Mouse (Mus musculus) stomach, embryonic 15.5 days (tissue): Measurements from ENCODE around the gene Letmd1. TPM values are rescaled to one million over a fixed set of nuclear protein-coding genes. Genes with fewer than 3 reads are reported as not detected.

Experiments
- ATAC-seq: fragments of 200-750 bp; cut with Nextera tagmentation; 2 replicates; pipeline ENCODE4 v1.8.0; 2017; ENCODE audit warnings: low read depth, moderate number of reproducible peaks, moderate TSS enrichment; ENCODE audit not compliant: insufficient read depth, low FRiP score
- H3K27ac ChIP-seq: fragments of 300-500 bp; sonication (generic); 2 replicates; pipeline ENCODE4 v1.5.1; 2015; ENCODE audit warnings: mild to moderate bottlenecking, inconsistent platforms
- H3K27me3 ChIP-seq: fragments of 300-500 bp; sonication (generic); replicated peaks from 2 replicates; pipeline ENCODE4 v1.6.1; 2015; ENCODE audit warnings: inconsistent platforms
- H3K36me3 ChIP-seq: fragments of 300-500 bp; sonication (generic); 2 replicates; pipeline ENCODE4 v1.6.1; 2015; ENCODE audit warnings: inconsistent platforms
- H3K4me1 ChIP-seq: fragments of 300-500 bp; sonication (generic); 2 replicates; pipeline ENCODE4 v1.6.1; 2015; ENCODE audit warnings: inconsistent platforms
- H3K4me2 ChIP-seq: fragments of 300-500 bp; sonication (generic); 2 replicates; pipeline ENCODE4 v1.6.1; 2015; ENCODE audit warnings: mild to moderate bottlenecking, inconsistent platforms
- H3K4me3 ChIP-seq: fragments of 300-500 bp; sonication (generic); replicated peaks from 2 replicates; pipeline ENCODE4 v1.5.1; 2015; ENCODE audit warnings: inconsistent platforms
- H3K9ac ChIP-seq: fragments of 300-500 bp; sonication (generic); 2 replicates; pipeline ENCODE4 v1.6.1; 2015; ENCODE audit warnings: inconsistent platforms
- H3K9me3 ChIP-seq: fragments of 300-500 bp; sonication (generic); 2 replicates; pipeline ENCODE4 v1.6.1; 2016; ENCODE audit warnings: inconsistent platforms
- WGBS: fragments of 180-500 bp; shearing (Covaris S2); methylation state at CpG from one replicate; pipeline ENCODE4 v1.1.7; 2015; 5-methylcytosine and 5-hydroxymethylcytosine counted together
- polyA plus RNA-seq: library from polyadenylated mRNA; unstranded; fragments of >200 nt; fragmentation: Nextera tagmentation; extraction: Ambion mirVana; gene quantifications from 2 replicates; pipeline ENCODE4 v1.2.1, GENCODE M21; 2015

Letmd1 gene
- polyA plus RNA-seq, 1 experiment from 2014 or later: 25.5 TPM

GRCm38 (mm10) chr15:100428296-100428905 lies 40.4 kb upstream of the Letmd1 start:
- WGBS: 68% methylated on average over 13 of the region's 13 CpGs
- no peaks in the 10 kb centered on the region for H3K36me3 ChIP-seq
- no peak for ATAC-seq
- H3K4me3 ChIP-seq: no peak overlapping the region
- H3K4me1 ChIP-seq: peaks cover 10% of the 10 kb centered on the region
- no peak overlapping the region for H3K27ac ChIP-seq
- no peaks in the 10 kb centered on the region for H3K9me3 ChIP-seq
- 0 out of 2 replicates have a peak, but pooled peaks cover 4% of the 10 kb centered on the region for H3K27me3 ChIP-seq
- H3K9ac ChIP-seq: no peak overlapping the region
- no peak overlapping the region for H3K4me2 ChIP-seq

DNA sequence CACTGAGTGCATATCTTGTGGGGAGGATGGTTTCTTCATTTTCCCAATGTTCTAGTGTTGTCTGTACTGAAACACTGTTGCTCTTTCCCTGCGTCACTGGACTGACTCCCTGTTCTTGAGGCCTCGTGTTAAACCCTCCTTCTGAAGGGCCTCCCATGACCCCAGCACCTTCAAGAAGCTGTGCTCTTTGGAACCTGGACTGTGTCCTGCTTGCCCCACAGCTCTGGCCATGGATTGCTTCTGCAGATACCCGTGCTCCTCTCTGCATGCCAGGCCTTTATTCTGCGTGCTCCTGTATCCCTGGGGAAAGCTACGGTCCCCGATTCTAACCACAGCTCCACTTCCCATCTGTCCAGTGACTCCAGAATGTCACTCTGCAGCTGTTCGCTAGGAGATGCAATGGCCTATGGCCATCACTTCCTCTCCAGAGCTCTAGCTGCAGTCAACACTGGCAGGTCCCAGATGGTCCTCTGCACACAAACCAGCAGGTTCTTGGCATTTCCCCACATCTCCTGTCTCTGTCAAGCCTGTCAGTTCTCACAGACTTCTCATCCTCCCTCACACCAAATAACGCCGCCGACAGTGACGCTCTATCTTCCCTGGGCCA lies 38.8 kb upstream of the Letmd1 start:
- no peak for ATAC-seq
- Histone ChIP-seq H3K27me3 (no peaks in the 10 kb centered on the region), H3K9ac (no peak overlapping the region), H3K4me1 (no peaks in the 10 kb centered on the region), H3K4me2 (no peak overlapping the region), H3K9me3 (no peaks in the 10 kb centered on the region), H3K36me3 (no peaks in the 10 kb centered on the region), H3K4me3 (no peak overlapping the region), H3K27ac (no peak overlapping the region)
- 69% methylated on average over 11 of the region's 11 CpGs for WGBS

DNA sequence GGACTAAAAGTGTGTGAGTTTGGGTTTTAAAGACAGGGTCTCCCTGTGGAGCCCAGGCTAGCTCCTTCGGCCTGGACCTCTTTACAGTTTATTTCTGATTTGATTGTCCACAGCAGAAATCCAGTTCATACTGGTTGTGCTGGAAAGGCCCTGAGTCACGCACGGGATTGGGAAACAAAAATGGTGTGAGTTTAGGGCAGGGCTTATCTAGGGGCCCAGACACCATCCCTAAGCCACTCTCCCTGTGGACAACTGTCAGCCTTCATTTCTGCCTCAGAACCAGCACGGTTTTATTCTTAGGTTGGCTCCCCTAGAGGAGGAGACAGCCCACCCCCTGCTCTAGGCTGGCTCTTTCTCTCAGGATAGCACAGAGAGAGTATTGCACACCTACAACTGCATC lies 35.6 kb upstream of the Letmd1 start:
- Histone ChIP-seq H3K36me3 (no peaks in the 10 kb centered on the region), H3K4me1 (no peaks in the 10 kb centered on the region), H3K27ac (no peak overlapping the region), H3K27me3 (no peaks in the 10 kb centered on the region), H3K4me3 (no peak overlapping the region), H3K9me3 (no peaks in the 10 kb centered on the region), H3K9ac (no peak overlapping the region), H3K4me2 (no peak overlapping the region)
- ATAC-seq: no peak
- 65% methylated on average over 4 of the region's 4 CpGs for WGBS

DNA sequence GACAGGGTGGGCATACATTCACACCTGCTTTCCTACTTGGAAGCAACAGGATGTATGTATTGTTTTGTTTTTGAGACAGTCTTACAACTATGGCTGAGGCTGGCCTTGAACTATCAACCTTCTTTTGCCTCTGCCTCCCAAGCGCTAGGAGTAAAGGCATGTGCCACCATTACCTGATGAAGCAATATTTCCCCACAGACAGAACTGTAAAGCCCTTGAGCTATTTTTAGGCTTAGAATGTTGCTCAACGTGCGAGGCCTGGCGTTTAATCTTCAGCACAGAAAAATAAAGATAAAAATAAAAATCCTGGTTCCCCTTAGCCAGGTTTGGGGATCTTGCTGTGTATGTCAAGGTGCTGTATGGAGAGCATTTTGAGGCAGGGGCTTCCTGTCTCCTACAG lies 32.7 kb upstream of the Letmd1 start:
- ATAC-seq: no peak
- no peaks in the 10 kb centered on the region for H3K36me3 ChIP-seq
- no peaks in the 10 kb centered on the region for H3K27me3 ChIP-seq
- no peak overlapping the region for H3K4me3 ChIP-seq
- H3K4me1 ChIP-seq: no peaks in the 10 kb centered on the region
- H3K27ac ChIP-seq: no peak overlapping the region
- no peak overlapping the region for H3K9ac ChIP-seq
- H3K9me3 ChIP-seq: no peaks in the 10 kb centered on the region
- H3K4me2 ChIP-seq: no peak overlapping the region
- 69% methylated on average over 4 of the region's 4 CpGs for WGBS

DNA sequence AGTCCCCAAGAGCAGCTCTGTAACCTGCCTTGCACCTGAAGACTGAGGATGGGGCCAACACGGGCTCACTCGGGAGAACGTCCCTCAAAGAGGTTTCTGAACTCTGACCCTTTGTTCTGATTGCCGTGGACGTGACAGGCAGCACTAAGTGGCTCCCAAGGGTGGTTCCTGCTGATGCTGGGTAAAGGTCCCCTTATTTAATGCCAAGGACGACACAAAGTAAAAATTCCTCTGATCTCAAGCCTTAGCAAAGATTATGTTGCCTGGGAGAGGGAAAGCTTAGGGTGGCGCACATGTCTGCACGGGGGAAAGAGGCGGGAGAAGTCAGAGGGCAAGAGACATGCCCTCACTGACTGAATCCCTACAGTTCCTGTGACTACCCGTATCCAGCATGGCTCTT lies 32.3 kb upstream of the Letmd1 start:
- Histone ChIP-seq H3K4me2 (no peak overlapping the region), H3K27me3 (no peaks in the 10 kb centered on the region), H3K9me3 (no peaks in the 10 kb centered on the region), H3K4me3 (no peak overlapping the region), H3K4me1 (no peaks in the 10 kb centered on the region), H3K9ac (no peak overlapping the region), H3K36me3 (no peaks in the 10 kb centered on the region), H3K27ac (no peak overlapping the region)
- 52% methylated on average over 10 of the region's 10 CpGs for WGBS
- ATAC-seq: peak; percentile 44; the same call in 1 of the 2 replicates

DNA sequence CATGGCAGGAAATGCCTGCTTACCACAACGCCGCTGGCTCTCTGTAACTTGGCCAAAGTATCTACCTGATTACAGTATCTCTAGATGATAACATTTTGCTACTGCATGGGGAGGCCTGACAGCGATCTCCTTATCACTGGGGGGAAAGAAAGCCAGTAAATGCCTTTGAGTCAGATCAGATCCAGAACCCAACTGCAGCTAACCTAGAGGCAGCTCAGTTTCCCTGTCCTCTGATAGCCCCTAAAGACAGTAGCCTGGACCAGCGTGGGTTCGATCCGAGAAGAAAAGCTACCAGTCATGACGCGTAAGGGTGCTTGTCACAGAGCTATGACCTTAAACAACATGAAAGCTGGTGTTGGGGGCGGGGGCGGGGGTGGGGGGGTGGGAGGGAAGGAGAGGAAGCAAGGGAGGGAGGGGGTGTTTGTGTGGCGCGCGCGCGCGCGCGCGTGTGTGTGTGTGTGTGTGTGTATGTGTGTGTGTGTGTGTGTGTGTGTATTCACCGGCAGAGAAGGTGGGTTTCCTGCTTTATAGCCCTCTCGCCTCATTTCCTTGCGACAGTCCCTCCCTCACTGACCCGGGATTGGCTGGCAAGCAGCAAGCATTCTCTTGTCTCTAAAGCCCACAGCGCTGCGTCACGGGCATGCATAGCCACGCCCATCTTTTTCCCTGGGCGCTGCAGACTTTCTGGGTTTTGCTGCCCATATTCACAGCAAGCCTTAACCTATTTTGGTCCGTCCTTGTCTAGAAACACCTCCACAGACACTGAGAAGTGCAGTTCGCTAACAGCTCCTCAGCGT lies 25.5 kb upstream of the Letmd1 start:
- Histone ChIP-seq H3K4me3 (peak overlapping the region; percentile 43), H3K27ac (peak overlapping the region; percentile 89), H3K4me2 (peak overlapping the region; percentile 75), H3K4me1 (peaks cover 8% of the 10 kb centered on the region; the same call in 1 of the 2 replicates), H3K9me3 (no peaks in the 10 kb centered on the region), H3K9ac (peak overlapping the region; percentile 44; the same call in 1 of the 2 replicates), H3K36me3 (no peaks in the 10 kb centered on the region), H3K27me3 (no peaks in the 10 kb centered on the region)
- WGBS: 2% methylated on average over 27 of the region's 31 CpGs
- ATAC-seq: peak; percentile 97

DNA sequence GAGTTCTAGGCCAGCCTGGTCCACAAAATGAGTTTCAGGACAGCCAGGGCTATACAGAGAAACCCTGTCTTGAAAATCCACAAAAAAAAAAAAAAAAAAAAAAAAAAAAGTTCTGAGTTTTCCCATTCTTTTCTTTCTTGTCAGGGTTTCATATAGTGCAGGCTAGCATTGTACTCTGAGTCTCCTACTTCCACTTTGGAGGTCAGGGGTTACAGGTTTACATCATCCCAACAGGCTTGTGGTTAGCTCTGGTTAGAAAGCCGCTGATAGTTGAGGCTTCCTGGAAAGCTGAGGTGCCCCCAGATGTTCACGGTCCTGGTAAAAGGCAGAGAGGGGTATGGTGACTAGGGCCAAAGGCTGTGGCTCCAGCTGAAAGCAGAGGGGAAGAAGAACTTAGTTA lies 21.9 kb upstream of the Letmd1 start:
- WGBS: 50% methylated on average over 2 of the region's 2 CpGs
- no peaks in the 10 kb centered on the region for H3K36me3 ChIP-seq
- no peaks in the 10 kb centered on the region for H3K27me3 ChIP-seq
- peaks cover 8% of the 10 kb centered on the region; the same call in 1 of the 2 replicates for H3K4me1 ChIP-seq
- no peak for ATAC-seq
- no peaks in the 10 kb centered on the region for H3K9me3 ChIP-seq
- no peak overlapping the region for H3K27ac ChIP-seq
- H3K9ac ChIP-seq: no peak overlapping the region
- no peak overlapping the region for H3K4me3 ChIP-seq
- no peak overlapping the region for H3K4me2 ChIP-seq

DNA sequence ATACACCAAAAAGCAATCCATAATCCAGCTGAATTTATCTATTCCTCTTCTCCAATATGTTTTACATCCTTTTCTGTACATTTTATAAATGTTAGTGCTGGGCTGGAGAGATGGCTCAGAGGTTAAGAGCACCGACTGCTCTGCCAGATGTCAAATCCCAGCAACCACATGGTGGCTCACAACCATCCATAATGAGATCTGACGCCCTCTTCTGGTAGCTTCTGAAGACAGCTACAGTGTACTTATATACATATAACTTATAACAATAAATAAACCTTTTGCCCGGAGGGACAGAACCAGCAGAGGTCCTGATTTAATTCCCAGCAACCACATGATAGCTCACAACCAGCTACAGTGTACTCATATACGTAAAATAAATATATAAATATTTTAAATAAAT lies 20.3 kb upstream of the Letmd1 start:
- H3K9me3 ChIP-seq: no peaks in the 10 kb centered on the region
- H3K4me3 ChIP-seq: no peak overlapping the region
- H3K27ac ChIP-seq: no peak overlapping the region
- 65% methylated on average over 4 of the region's 4 CpGs for WGBS
- H3K4me2 ChIP-seq: no peak overlapping the region
- no peak for ATAC-seq
- H3K4me1 ChIP-seq: 0 out of 2 replicates have a peak, but pooled peaks cover 4% of the 10 kb centered on the region
- H3K27me3 ChIP-seq: no peaks in the 10 kb centered on the region
- H3K9ac ChIP-seq: no peak overlapping the region
- no peaks in the 10 kb centered on the region for H3K36me3 ChIP-seq

- Histone ChIP-seq H3K4me3 (no peak overlapping the region), H3K36me3 (no peaks in the 10 kb centered on the region), H3K27me3 (no peaks in the 10 kb centered on the region), H3K4me1 (no peaks in the 10 kb centered on the region), H3K4me2 (no peak overlapping the region), H3K9me3 (no peaks in the 10 kb centered on the region), H3K27ac (no peak overlapping the region), H3K9ac (no peak overlapping the region)
- WGBS: 82% methylated on average over 3 of the region's 3 CpGs
- ATAC-seq: no peak
These were observed 19.3 kb upstream of the Letmd1 start for GRCm38 (mm10) chr15:100449495-100449894.

DNA sequence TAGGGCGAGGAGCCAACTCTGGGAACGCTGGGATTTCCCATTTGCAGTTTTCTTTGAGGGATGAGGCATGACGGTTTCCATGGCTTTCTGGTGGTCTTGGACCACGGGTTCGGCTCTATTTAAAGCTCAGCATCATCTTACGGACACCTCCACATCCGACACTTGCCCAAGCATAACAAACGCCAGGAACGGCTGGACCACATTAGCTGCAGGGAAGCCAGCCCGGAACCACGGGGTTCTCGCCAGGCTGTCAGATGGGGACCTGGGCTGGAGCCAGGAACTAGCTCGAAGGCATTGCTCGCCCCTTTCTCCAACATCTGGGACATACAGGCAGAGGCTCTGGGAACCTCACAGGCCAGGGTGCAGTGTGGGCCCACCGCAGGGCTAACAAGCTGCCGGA lies 17.6 kb upstream of the Letmd1 start:
- Histone ChIP-seq H3K36me3 (no peaks in the 10 kb centered on the region), H3K9me3 (no peaks in the 10 kb centered on the region), H3K27ac (0 out of 2 replicates have a peak overlapping the region, but pooled peaks have one; percentile 24), H3K4me1 (no peaks in the 10 kb centered on the region), H3K4me2 (no peak overlapping the region), H3K27me3 (no peaks in the 10 kb centered on the region), H3K4me3 (no peak overlapping the region), H3K9ac (no peak overlapping the region)
- 56% methylated on average over 16 of the region's 16 CpGs for WGBS
- ATAC-seq: no peak

DNA sequence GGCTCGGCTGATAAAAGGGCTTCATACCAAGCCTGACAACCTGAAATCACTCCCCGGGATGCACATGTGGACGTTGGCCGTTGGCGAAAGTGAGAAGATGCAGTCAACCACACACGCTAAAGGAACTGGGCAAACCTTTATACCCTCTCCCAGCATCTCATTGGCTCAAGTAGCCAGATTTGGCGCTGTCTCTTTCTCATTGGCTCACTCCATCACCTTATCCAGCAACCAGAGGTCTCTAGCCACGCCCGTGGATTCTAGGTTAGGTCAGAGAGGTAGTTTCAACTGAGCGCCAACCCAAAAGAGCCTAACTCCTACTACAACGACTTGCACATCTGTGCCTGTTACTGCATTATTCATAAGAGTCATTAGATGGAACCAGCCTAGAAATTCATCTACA lies 16.3 kb upstream of the Letmd1 start:
- no peaks in the 10 kb centered on the region for H3K27me3 ChIP-seq
- no peak for ATAC-seq
- H3K4me3 ChIP-seq: no peak overlapping the region
- no peaks in the 10 kb centered on the region for H3K9me3 ChIP-seq
- no peak overlapping the region for H3K4me2 ChIP-seq
- no peaks in the 10 kb centered on the region for H3K4me1 ChIP-seq
- 72% methylated on average over 11 of the region's 11 CpGs for WGBS
- H3K27ac ChIP-seq: no peak overlapping the region
- no peaks in the 10 kb centered on the region for H3K36me3 ChIP-seq
- H3K9ac ChIP-seq: no peak overlapping the region

- H3K9me3 ChIP-seq: no peaks in the 10 kb centered on the region
- 0 out of 2 replicates have a peak, but pooled peaks cover 5% of the 10 kb centered on the region for H3K27me3 ChIP-seq
- no peak overlapping the region for H3K9ac ChIP-seq
- no peak overlapping the region for H3K4me3 ChIP-seq
- no peak for ATAC-seq
- no peak overlapping the region for H3K4me2 ChIP-seq
- peaks cover 7% of the 10 kb centered on the region; the same call in 1 of the 2 replicates for H3K4me1 ChIP-seq
- H3K27ac ChIP-seq: no peak overlapping the region
- WGBS: 73% methylated on average over 7 of the region's 7 CpGs
- H3K36me3 ChIP-seq: no peaks in the 10 kb centered on the region
These were observed 12.3 kb upstream of the Letmd1 start for GRCm38 (mm10) chr15:100456356-100456991.
